Mouse (Mus musculus) brain, embryonic 14.5 days (tissue): ENCODE measurements around the gene Ccdc88c.

Source experiments
- CTCF ChIP-seq: fragments of 200-500 bp; IDR thresholded peaks from 2 replicates; pipeline ENCODE4 v1.5.1; 2012; ENCODE audit warnings: inconsistent platforms, mild to moderate bottlenecking, moderate library complexity, borderline replicate concordance; ENCODE audit not compliant: insufficient read depth, insufficient read length; ENCODE audit errors: extremely low read depth
- POLR2A ChIP-seq: fragments of 200-500 bp; IDR thresholded peaks from 2 replicates; pipeline ENCODE4 v1.6.1; 2012; ENCODE audit warnings: mild to moderate bottlenecking, inconsistent platforms, borderline replicate concordance; ENCODE audit not compliant: poor library complexity, insufficient read depth, insufficient read length, severe bottlenecking; ENCODE audit errors: extremely low read depth

GRCm38 (mm10) chr12:100991119-100991518 lies 37.7 kb downstream of the Ccdc88c start:
- no peak for TF ChIP-seq POLR2A
- no peak for TF ChIP-seq CTCF
